Mouse (Mus musculus): ENCODE measurements at regions not wholly inside any gene's neighbourhood (a gene's known extent, or its start where the extent isn't known, plus 50 kb on each side); places are given as distances from the start of the nearest gene placed in this dataset.

- ATAC-seq (replicated peaks; ENCODE audit: insufficient number of reproducible peaks, low FRiP score, low TSS enrichment, poor library complexity, severe bottlenecking), result no peak
These were observed 54.1 kb upstream of the Rell1 start for GRCm38 (mm10) chr5:64022633-64023323.

GRCm38 (mm10) chr5:64023324-64023650, 54.6 kb upstream of the Rell1 start:
- ATAC-seq (replicated peaks; ENCODE audit: insufficient number of reproducible peaks, low FRiP score, low TSS enrichment, poor library complexity, severe bottlenecking), result no peak

GRCm38 (mm10) chr5:64024420-64024819, 55.7 kb upstream of the Rell1 start:
- ATAC-seq (replicated peaks; ENCODE audit: insufficient number of reproducible peaks, low FRiP score, low TSS enrichment, poor library complexity, severe bottlenecking), result peak; percentile 78

GRCm38 (mm10) chr5:64027733-64028132, 59.0 kb upstream of the Rell1 start:
- ATAC-seq (replicated peaks; ENCODE audit: insufficient number of reproducible peaks, low FRiP score, low TSS enrichment, poor library complexity, severe bottlenecking), result no peak

- ATAC-seq (replicated peaks; ENCODE audit: insufficient number of reproducible peaks, low FRiP score, low TSS enrichment, poor library complexity, severe bottlenecking), result peak; percentile 85
These were observed 61.0 kb upstream of the Rell1 start for GRCm38 (mm10) chr5:64029622-64030145.

GRCm38 (mm10) chr5:64030281-64030960, 61.7 kb upstream of the Rell1 start:
- ATAC-seq (replicated peaks; ENCODE audit: insufficient number of reproducible peaks, low FRiP score, low TSS enrichment, poor library complexity, severe bottlenecking), result peak; percentile 47; the same call in 1 of the 2 replicates

- peak; percentile 48; the same call in 1 of the 2 replicates for ATAC-seq (replicated peaks; ENCODE audit: insufficient number of reproducible peaks, low FRiP score, low TSS enrichment, poor library complexity, severe bottlenecking)
These were observed 54.4 kb upstream of the Pgm2 start for GRCm38 (mm10) chr5:64038394-64038793.

GRCm38 (mm10) chr5:64040676-64041075, 52.1 kb upstream of the Pgm2 start:
- peak; percentile 87 for ATAC-seq (replicated peaks; ENCODE audit: insufficient number of reproducible peaks, low FRiP score, low TSS enrichment, poor library complexity, severe bottlenecking)
